Mouse (Mus musculus): ENCODE results near the gene Zfand2b. TPM values are rescaled to one million over a fixed set of nuclear protein-coding genes. Genes with fewer than 3 reads are reported as not detected.

Gene Zfand2b
- total and polyA plus RNA-seq, 3 experiments, result 15.7 to 40.7 (median 19.5) TPM

DNA sequence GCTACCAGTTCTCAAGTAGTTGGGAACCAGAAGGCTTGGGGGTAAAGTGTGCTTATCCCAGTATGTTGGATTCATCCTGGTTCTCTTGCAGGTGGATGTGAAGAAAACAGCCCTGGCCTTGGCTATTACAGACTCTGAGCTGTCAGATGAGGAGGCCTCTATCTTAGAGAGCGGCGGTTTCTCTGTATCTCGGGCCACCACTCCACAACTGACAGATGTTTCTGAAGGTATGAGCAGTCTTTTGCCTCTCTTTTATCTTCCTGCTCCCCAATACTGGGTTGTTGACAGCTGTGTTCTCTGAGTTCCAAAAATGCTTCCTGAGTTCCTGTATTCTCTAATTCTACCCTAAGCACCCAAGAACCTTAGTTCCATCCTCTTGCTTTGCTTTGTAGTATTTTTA, 22.9 kb upstream of the Zfand2b start:
- Histone ChIP-seq H3K4me2 (ENCODE audit: insufficient read depth, low read depth, poor library complexity, severe bottlenecking) (no peak overlapping the region), H3K9ac (ENCODE audit: insufficient read depth, low read depth) (no peak overlapping the region), H3K4me3 (replicated peaks in 1 of 3; ENCODE audit: low read depth in 2 of 3, low read length in 2 of 3, poor library complexity in 1 of 3) (no peak overlapping the region), H3K27me3 (replicated peaks) (no peaks in the 10 kb centered on the region), H3K9me3 (replicated peaks; ENCODE audit: low read length) (no peaks in the 10 kb centered on the region), H3K36me3 (replicated peaks in 1 of 2; ENCODE audit: control insufficient read depth in 1 of 2, insufficient read depth in 1 of 2, low read length in 1 of 2) (peaks cover 44 to 63% of the 10 kb centered on the region in 2 experiments), H3K4me1 (ENCODE audit: control insufficient read depth in 1 of 2, insufficient read depth in 2 of 2) (peaks cover 2 to 30% of the 10 kb centered on the region in 2 experiments; a peak in 2 of 4 replicates), H3K27ac (ENCODE audit: insufficient read depth, low read depth) (no peak overlapping the region), H3K79me2 (replicated peaks; ENCODE audit: control insufficient read depth, extremely low read depth, insufficient read depth, poor library complexity, severe bottlenecking) (no peaks in the 10 kb centered on the region)
- TF ChIP-seq NRF1 (IDR thresholded peaks at IDR 0.05; ENCODE audit: low read depth, low read length) (no peak), GABPA (IDR thresholded peaks at IDR 0.05; ENCODE audit: insufficient replicate concordance, low read depth, low read length) (no peak), MAFK (IDR thresholded peaks at IDR 0.05; ENCODE audit: insufficient replicate concordance, low read length) (no peak), KAT2A (IDR thresholded peaks at IDR 0.05; ENCODE audit: insufficient replicate concordance, low read length) (no peak), EP300 (IDR thresholded peaks at IDR 0.05; ENCODE audit: low read length) (no peak), IRF4 (IDR thresholded peaks at IDR 0.05; ENCODE audit: low read depth, low read length) (no peak), ZNF384 (IDR thresholded peaks at IDR 0.05; ENCODE audit: low read depth, low read length) (no peak), USF1 (IDR thresholded peaks at IDR 0.05; ENCODE audit: low read depth, low read length) (no peak), MXI1 (IDR thresholded peaks at IDR 0.05; ENCODE audit: low read depth, low read length) (no peak), PAX5 (IDR thresholded peaks at IDR 0.05; ENCODE audit: low read length) (no peak), JUN (IDR thresholded peaks at IDR 0.05; ENCODE audit: insufficient read depth, low read depth, low read length) (no peak), ZMIZ1 (IDR thresholded peaks at IDR 0.05; ENCODE audit: low read depth, low read length) (no peak), SMC3 (IDR thresholded peaks at IDR 0.05; ENCODE audit: low read depth, low read length) (no peak)
- no peak for DNase-seq (ENCODE audit: extremely low read depth)
- dilution Hi-C loops (cut with MboI; ENCODE audit: extremely low pct_ligation_motif_present, extremely low pct_unique_long_range_greater_than_20kb, low sequenced_read_pairs) (no loop called here), in situ Hi-C loops (cut with MboI; ENCODE audit: low pct_ligation_motif_present, low pct_unique_long_range_greater_than_20kb, low sequenced_read_pairs) (no loop called here)

DNA sequence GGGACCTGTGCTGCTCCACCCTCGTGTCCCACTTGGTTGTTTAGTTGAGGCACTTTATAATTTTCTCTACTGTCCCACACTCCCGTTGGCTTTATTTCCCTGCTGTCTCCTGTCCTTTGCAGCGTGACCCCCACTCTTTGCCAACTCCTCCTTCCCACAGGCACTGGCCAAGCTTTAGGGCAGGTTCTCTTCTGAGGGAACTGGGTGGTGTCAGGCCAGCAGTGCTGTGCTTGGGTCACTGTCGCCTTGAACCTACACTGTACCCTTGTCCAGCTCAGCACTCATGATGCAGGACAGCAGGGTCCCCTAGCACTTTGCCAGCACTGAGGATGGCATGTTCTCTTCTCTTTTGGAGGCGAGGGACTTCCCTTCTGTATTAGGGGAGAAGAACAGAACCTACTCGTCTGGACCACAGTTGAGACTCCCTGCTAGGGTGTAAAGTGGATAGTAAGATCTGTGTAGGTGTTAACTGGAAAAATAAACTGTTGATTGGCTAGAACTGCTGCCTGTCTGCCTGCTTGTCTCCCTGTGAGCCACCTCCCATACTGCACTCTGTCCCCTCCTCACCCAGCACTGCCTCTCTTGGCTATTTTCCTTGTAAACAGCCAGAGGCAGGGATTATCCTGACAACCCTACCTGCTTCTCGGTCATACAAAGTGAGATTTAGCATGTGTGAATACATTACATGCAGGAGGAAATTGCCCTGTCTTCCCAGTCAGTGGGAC, 20.9 kb upstream of the Zfand2b start:
- Histone ChIP-seq H3K36me3 (replicated peaks in 1 of 2; ENCODE audit: control insufficient read depth in 1 of 2, insufficient read depth in 1 of 2, low read length in 1 of 2) (peaks cover 44 to 58% of the 10 kb centered on the region in 2 experiments), H3K79me2 (replicated peaks; ENCODE audit: control insufficient read depth, extremely low read depth, insufficient read depth, poor library complexity, severe bottlenecking) (no peaks in the 10 kb centered on the region), H3K9me3 (replicated peaks; ENCODE audit: low read length) (no peaks in the 10 kb centered on the region), H3K9ac (ENCODE audit: insufficient read depth, low read depth) (no peak overlapping the region), H3K4me3 (replicated peaks in 1 of 3; ENCODE audit: low read depth in 2 of 3, low read length in 2 of 3, poor library complexity in 1 of 3) (no peak overlapping the region), H3K27me3 (replicated peaks) (no peaks in the 10 kb centered on the region), H3K4me2 (ENCODE audit: insufficient read depth, low read depth, poor library complexity, severe bottlenecking) (no peak overlapping the region), H3K27ac (ENCODE audit: insufficient read depth, low read depth) (no peak overlapping the region), H3K4me1 (ENCODE audit: control insufficient read depth in 1 of 2, insufficient read depth in 2 of 2) (peaks cover 2 to 13% of the 10 kb centered on the region in 2 experiments; a peak in 2 of 4 replicates)
- in situ Hi-C loops (cut with MboI; ENCODE audit: low pct_ligation_motif_present, low pct_unique_long_range_greater_than_20kb, low sequenced_read_pairs), result no loop called here
- dilution Hi-C loops (cut with MboI; ENCODE audit: extremely low pct_ligation_motif_present, extremely low pct_unique_long_range_greater_than_20kb, low sequenced_read_pairs), result no loop called here
- TF ChIP-seq IRF4 (IDR thresholded peaks at IDR 0.05; ENCODE audit: low read depth, low read length), result no peak
- no peak for TF ChIP-seq E2F4 (IDR thresholded peaks at IDR 0.05; ENCODE audit: insufficient replicate concordance, low read depth, low read length)
- no peak for TF ChIP-seq MAX (IDR thresholded peaks at IDR 0.05; ENCODE audit: low read length)
- no peak for TF ChIP-seq RAD21 (IDR thresholded peaks at IDR 0.05; ENCODE audit: low read depth, low read length)
- no peak for TF ChIP-seq EP300 (IDR thresholded peaks at IDR 0.05; ENCODE audit: low read length)
- TF ChIP-seq JUN (IDR thresholded peaks at IDR 0.05; ENCODE audit: insufficient read depth, low read depth, low read length), result no peak
- TF ChIP-seq PAX5 (IDR thresholded peaks at IDR 0.05; ENCODE audit: low read length), result no peak
- no peak for TF ChIP-seq USF2 (conservative IDR thresholded peaks at IDR 0.05; ENCODE audit: low read depth, low read length)
- no peak for TF ChIP-seq HCFC1 (IDR thresholded peaks at IDR 0.05; ENCODE audit: low read depth, low read length)
- no peak for TF ChIP-seq MYC (IDR thresholded peaks at IDR 0.05; ENCODE audit: low read depth, low read length)
- TF ChIP-seq UBTF (IDR thresholded peaks at IDR 0.05; ENCODE audit: low read depth, low read length), result no peak
- TF ChIP-seq BHLHE40 (IDR thresholded peaks at IDR 0.05; ENCODE audit: low read depth, low read length), result no peak
- DNase-seq (ENCODE audit: extremely low read depth), result no peak
